Mouse (Mus musculus): ENCODE measurements around the gene Furin.

DNA sequence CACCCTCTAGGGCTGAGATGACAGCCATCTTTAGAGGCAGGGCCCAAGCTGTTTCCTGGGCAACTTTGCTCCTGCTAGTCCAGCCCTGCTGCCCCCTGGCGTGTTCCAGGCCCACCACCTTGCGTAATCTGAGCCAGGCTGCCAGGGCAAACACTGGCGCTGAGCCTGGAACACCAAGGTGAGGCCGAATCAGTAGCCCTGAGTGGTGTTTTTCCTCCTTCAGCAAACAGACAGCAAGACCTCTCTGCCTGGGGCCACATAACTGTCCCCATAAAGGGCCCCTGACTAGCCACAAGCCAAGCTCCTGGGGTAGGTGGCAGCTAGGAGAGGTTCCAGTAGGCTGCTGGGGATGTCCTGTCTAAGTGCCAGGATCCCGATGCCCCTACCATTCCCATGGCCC lies 5.1 kb downstream of the Furin start:
- no peak for TF ChIP-seq GATA1 (IDR thresholded peaks at IDR 0.05; ENCODE audit: low read length)
- TF ChIP-seq TAL1 (IDR thresholded peaks at IDR 0.05; ENCODE audit: low read length) = no peak

Measured in erythroblast, embryonic 14.5 days (primary cell).